In the genomic region with DNA sequence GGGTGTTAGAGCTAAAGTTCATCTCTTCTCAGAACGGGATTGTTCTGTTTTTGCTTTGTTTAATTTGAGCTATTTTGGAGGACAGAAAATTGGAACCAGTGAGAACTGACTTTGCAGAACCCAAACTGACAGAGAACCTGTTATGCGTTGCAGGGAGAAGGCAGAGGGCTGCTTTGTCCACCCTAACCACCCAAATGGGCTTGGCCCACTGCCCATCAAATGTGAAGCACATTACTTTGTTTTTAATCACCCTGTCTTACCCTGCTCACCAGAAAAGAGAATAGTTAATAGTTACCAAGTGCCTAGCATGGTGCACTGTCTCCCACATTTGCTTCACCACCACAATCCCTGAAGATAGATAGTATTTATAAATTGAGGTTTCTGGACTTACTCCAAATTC, we compare ENCODE assay signal across 12 mouse cellular contexts.
"Had no signal": no experiment of that assay in that cellular context is flagged by ENCODE, and none has a peak within 500 bp of the region (broad histone marks: within the 10 kb centered on the region; RNA-seq: fewer than 3 reads in every experiment).

No protein-coding gene starts in this region.

- H3K4me2 ChIP-seq: kidney, embryonic 15.5 days; liver, embryonic 13.5 days; midbrain, embryonic 13.5 days had no signal

- H3K9ac ChIP-seq: kidney, embryonic 15.5 days; liver, embryonic 13.5 days; midbrain, embryonic 13.5 days had no signal

- H3K36me3 ChIP-seq: kidney, embryonic 15.5 days; liver, embryonic 13.5 days; midbrain, embryonic 13.5 days had no signal

- H3K27ac ChIP-seq: kidney, embryonic 15.5 days; liver, embryonic 13.5 days; macrophage; midbrain, embryonic 13.5 days; stomach, postnatal 0 days had no signal

- ATAC-seq: midbrain, embryonic 13.5 days had no signal

- H3K27me3 ChIP-seq: kidney, embryonic 15.5 days; liver, embryonic 13.5 days; midbrain, embryonic 13.5 days had no signal

- H3K4me3 ChIP-seq: kidney, embryonic 15.5 days; liver, embryonic 13.5 days; midbrain, embryonic 13.5 days had no signal

- H3K9me3 ChIP-seq: kidney, embryonic 15.5 days; liver, embryonic 13.5 days; midbrain, embryonic 13.5 days had no signal

- DNase-seq: kidney, adult 11 months; kidney, adult 8-10 months; kidney, postnatal 10 days; kidney, postnatal 36 days; liver, embryonic 13.5 days; lung, adult 2 months; thymus, adult 18-20 months; thymus, postnatal 36 days had no signal

- H3K4me1 ChIP-seq: kidney, embryonic 15.5 days; liver, embryonic 13.5 days; midbrain, embryonic 13.5 days had no signal
